Mouse (Mus musculus) inflammation-experienced regulatory T-cells (primary cell): ENCODE measurements around the gene Sprr1a. TPM values are rescaled to one million over a fixed set of nuclear protein-coding genes. Genes with fewer than 3 reads are reported as not detected.

Experiments
- polyA plus RNA-seq, 2 experiments: library from polyadenylated mRNA; unstranded; fragments of 100-300 nt; shearing (Covaris generic); gene quantifications; one replicate each; pipeline ENCODE4 v1.2.1; 2017

Sprr1a gene
- polyA plus RNA-seq = not detected

GRCm38 (mm10) chr3:92485863-92486262, at the start of gene Sprr1a:
TSS of gene Sprr1a (minus strand) at chr3:92485895.

DNA sequence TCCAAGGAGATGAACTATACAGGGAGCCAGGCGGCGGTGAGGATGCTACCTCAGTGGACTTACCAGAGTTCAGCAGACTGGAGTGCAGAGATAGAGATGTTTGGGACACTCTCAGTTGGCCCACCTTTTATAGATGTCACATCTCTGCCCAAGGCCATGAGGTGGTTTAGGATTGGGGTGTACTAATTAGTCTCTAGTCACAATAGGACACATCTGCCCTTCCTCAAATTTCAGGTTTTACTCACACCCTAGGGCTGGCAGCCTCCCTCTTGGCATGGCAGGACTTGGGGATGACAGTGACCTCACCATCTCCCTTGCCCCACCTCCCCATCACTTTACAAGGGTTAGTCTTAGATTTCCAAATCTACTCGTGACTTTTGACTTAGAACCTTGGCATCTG, 48.7 kb upstream of the Sprr1a start, which contains the start of gene 2310046K23Rik:
Gene 2310046K23Rik, minus strand, starts transcription at position 101 of the 400 bp plus-strand sequence.

GRCm38 (mm10) chr3:92500393-92500792, 14.7 kb upstream of the Sprr1a start, which contains the start of gene Sprr4:
TSS of gene Sprr4 (minus strand) at chr3:92500493.

GRCm38 (mm10) chr3:92458620-92459019, 27.1 kb downstream of the Sprr1a start, which contains the start of gene Sprr3:
TSS of gene Sprr3 (minus strand) at chr3:92458720.

DNA sequence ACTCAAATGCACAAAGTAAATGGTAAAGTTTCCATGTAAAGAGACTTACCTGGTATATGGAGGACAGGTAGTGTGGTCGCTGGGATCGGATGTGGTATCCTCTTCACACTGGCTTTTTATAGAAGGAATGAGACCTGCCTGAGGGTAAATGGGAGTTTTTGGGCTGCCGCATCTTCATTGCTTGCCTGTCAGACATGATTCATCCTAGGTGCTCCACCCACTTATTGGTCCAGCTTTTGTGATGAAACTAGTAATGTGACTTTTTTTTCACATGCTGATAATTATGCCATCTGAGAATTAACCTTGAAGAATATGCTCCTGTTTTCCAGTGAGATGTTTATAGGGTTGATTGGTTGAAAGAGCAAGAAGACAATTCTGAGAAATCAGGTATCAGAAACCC, 47.0 kb downstream of the Sprr1a start, which contains the start of gene Sprr1b:
Gene Sprr1b, minus strand, starts transcription at position 101 of the 400 bp plus-strand sequence.

Other genes with a start within 250 kb of the Sprr1a start
- gene Sprr2a3, start 200.5 kb downstream of the Sprr1a start, polyA plus RNA-seq = not detected
- not detected for gene Sprr2b, start 169.3 kb downstream of the Sprr1a start, polyA plus RNA-seq
- gene Sprr2d, start 146.8 kb downstream of the Sprr1a start, polyA plus RNA-seq = not detected
- under 1 TPM; 0.42 to 0.76 TPM for gene Sprr2e, start 133.8 kb downstream of the Sprr1a start, polyA plus RNA-seq
- gene Sprr2f, start 120.7 kb downstream of the Sprr1a start, polyA plus RNA-seq = not detected
- not detected for gene Sprr2h, start 100.2 kb downstream of the Sprr1a start, polyA plus RNA-seq
- not detected for gene Sprr2i, start 77.9 kb downstream of the Sprr1a start, polyA plus RNA-seq
- gene Sprr2j-ps, start 67.8 kb downstream of the Sprr1a start, polyA plus RNA-seq = 1 to 10 TPM in 1 of 2 experiments, not detected in 1; 1.0 TPM
- gene Gm9774, start 56.5 kb downstream of the Sprr1a start, polyA plus RNA-seq = 10 to 100 TPM; 23.3 to 26.3 TPM
- gene Sprr2k, start 53.3 kb downstream of the Sprr1a start, polyA plus RNA-seq = not detected
- gene Sprr1b, start 47.1 kb downstream of the Sprr1a start, polyA plus RNA-seq = not detected
- gene Sprr3, start 27.2 kb downstream of the Sprr1a start, polyA plus RNA-seq = not detected
- gene Sprr4, start 14.6 kb upstream of the Sprr1a start, polyA plus RNA-seq = not detected
- not detected for gene 2310046K23Rik, start 48.6 kb upstream of the Sprr1a start, polyA plus RNA-seq
- gene Ivl, start 87.8 kb upstream of the Sprr1a start, polyA plus RNA-seq = not detected
- not detected for gene Smcp, start 103.1 kb upstream of the Sprr1a start, polyA plus RNA-seq
- not detected for gene 2210017I01Rik, start 121.6 kb upstream of the Sprr1a start, polyA plus RNA-seq
- gene Lce6a, start 135.8 kb upstream of the Sprr1a start, polyA plus RNA-seq = not detected
- not detected for gene Lce1a1, start 162.4 kb upstream of the Sprr1a start, polyA plus RNA-seq
- not detected for gene Lce1b, start 171.0 kb upstream of the Sprr1a start, polyA plus RNA-seq
- gene Lce1a2, start 184.4 kb upstream of the Sprr1a start, polyA plus RNA-seq = not detected
- not detected for gene Lce1c, start 193.4 kb upstream of the Sprr1a start, polyA plus RNA-seq
- gene Lce1d, start 201.3 kb upstream of the Sprr1a start, polyA plus RNA-seq = not detected
- gene Lce1e, start 223.2 kb upstream of the Sprr1a start, polyA plus RNA-seq = not detected
- not detected for gene Lce1f, start 234.5 kb upstream of the Sprr1a start, polyA plus RNA-seq